Comparison of ENCODE assay signal across 11 mouse cellular contexts in genomic region chr6:23180096-23180495, GRCm38 (mm10). TPM values are rescaled to one million over a fixed set of nuclear protein-coding genes. Genes with fewer than 3 reads are reported as not detected.
DNase-seq lines count a peak whose midpoint lies in the region; ATAC-seq lines count a peak whose summit lies in the region.
"Had no signal": no experiment of that assay in that cellular context is flagged by ENCODE, and none has a peak within 500 bp of the region (broad histone marks: within the 10 kb centered on the region; RNA-seq: fewer than 3 reads in every experiment).

No protein-coding gene starts in this region.

- no peaks in the 10 kb centered on the region for H3K9me3 ChIP-seq in midbrain, embryonic 12.5 days

- no peaks in the 10 kb centered on the region; the same call in 1 of the 2 replicates for H3K27me3 ChIP-seq in midbrain, embryonic 12.5 days

- H3K27ac ChIP-seq in midbrain, embryonic 12.5 days (replicated peaks) = no peak overlapping the region

- H3K4me1 ChIP-seq in midbrain, embryonic 12.5 days = no peaks in the 10 kb centered on the region

- H3K4me2 ChIP-seq in midbrain, embryonic 12.5 days (replicated peaks) = no peak overlapping the region

- ATAC-seq in midbrain, embryonic 12.5 days (ENCODE audit: low FRiP score, low read depth) = peak; percentile 49; the same call in 1 of the 2 replicates

- H3K36me3 ChIP-seq in midbrain, embryonic 12.5 days = no peaks in the 10 kb centered on the region

- peak; percentile 26 to 87 for DNase-seq in adrenal gland, adult (ENCODE audit: inconsistent age in 2 of 2, low spot score in 1 of 2)
- no peak for DNase-seq in adrenal gland, postnatal 4 days (ENCODE audit: low spot score in 2 of 2)
- DNase-seq in 3T3-L1 (ENCODE audit: low read depth, low spot score) = peak; percentile 53
- DNase-seq in cerebellum, adult 9-11 months = peak; percentile 13
- peak; percentile 15 to 48 for DNase-seq in heart, postnatal 14 days
- peak; percentile 49 to 77 for DNase-seq in layer of hippocampus, postnatal 25 days (ENCODE audit: extremely low spot score in 1 of 2, low spot score in 1 of 2)
- DNase-seq in ovary, postnatal 10 days (ENCODE audit: low spot score) = no peak

- H3K9ac ChIP-seq in midbrain, embryonic 12.5 days (replicated peaks) = no peak overlapping the region

- H3K4me3 ChIP-seq in midbrain, embryonic 12.5 days = no peak overlapping the region

- 20% methylated on average over 8 of the region's 8 CpGs for WGBS in midbrain, embryonic 12.5 days

- intact Hi-C loops in heart, postnatal 14 days (cut with DNase I) = loop anchor here (10.0 kb wide), 1 partner anchor 275 kb away; no protein-coding TSS in a partner anchor

RNA-seq across cellular contexts. Expression of gene Aass, which starts 47.3 kb away (rescaled TPM):
- 1 to 10 TPM; 2.0 to 4.4 TPM for total RNA-seq in adrenal gland, postnatal 4 days (2021)
- under 1 TPM in 1 of 2 experiments, not detected in 1; 0.24 TPM for total RNA-seq in heart, postnatal 14 days (2021)
- total RNA-seq in layer of hippocampus, postnatal 25 days (2021) = 1 to 10 TPM; 4.1 to 4.3 TPM
- 0.92 and 1.6 TPM in 2 replicates for polyA plus RNA-seq in midbrain, embryonic 12.5 days (2016; fragmentation: Nextera tagmentation; extraction: Ambion mirVana)
- total RNA-seq: hematopoietic stem cell, adult 5-6 weeks had no signal
- polyA plus RNA-seq: C2C12; small intestine, adult 2 months had no signal

Comparison
In these comparisons a context has a peak if more than half of its experiments do, and no peak if none do; other contexts are left out.
1. DNase-seq: peak in adrenal gland, adult (2 of 2), 3T3-L1 (single experiment), cerebellum, adult 9-11 months (single experiment), heart, postnatal 14 days (2 of 2) and layer of hippocampus, postnatal 25 days (2 of 2); none in adrenal gland, postnatal 4 days (0 of 2) and ovary, postnatal 10 days (single experiment).